Mouse (Mus musculus) midbrain, embryonic 11.5 days (tissue): ENCODE data around the gene Gamt. TPM values are rescaled to one million over a fixed set of nuclear protein-coding genes. Genes with fewer than 3 reads are reported as not detected.
A peak's percentile ranks its signal among the peaks of the same experiment; 100 is the strongest.
"Not testable (repeated sequence)": the region's sequence is repeated elsewhere in the genome, so short reads cannot be mapped to it uniquely, and the experiment has no call there.

Experiments used
- ATAC-seq: fragments of 200-750 bp; cut with Nextera tagmentation; 2 replicates; pipeline ENCODE4 v1.8.0; 2017; ENCODE audit warnings: moderate TSS enrichment, moderate library complexity; ENCODE audit not compliant: low FRiP score
- DNase-seq: peaks from one replicate; pipeline ENCODE4 v3.0.0; 2015; ENCODE audit warnings: low spot score; ENCODE audit errors: missing footprints
- H3K27ac ChIP-seq: fragments of 300-500 bp; sonication (generic); 2 replicates; pipeline ENCODE4 v1.5.1; 2014; ENCODE audit warnings: low read depth, low read length
- H3K27me3 ChIP-seq: fragments of 300-500 bp; sonication (generic); 2 replicates; pipeline ENCODE4 v1.6.1; 2014; ENCODE audit warnings: mild to moderate bottlenecking, low read length, moderate library complexity, mixed read lengths; ENCODE audit not compliant: control insufficient read depth, insufficient read depth
- H3K36me3 ChIP-seq: fragments of 300-500 bp; sonication (generic); 2 replicates; pipeline ENCODE4 v1.6.1; 2014; ENCODE audit warnings: mild to moderate bottlenecking, low read length, moderate library complexity, mixed read lengths; ENCODE audit not compliant: control insufficient read depth, insufficient read depth
- H3K4me1 ChIP-seq: fragments of 300-500 bp; sonication (generic); 2 replicates; pipeline ENCODE4 v1.6.1; 2014; ENCODE audit warnings: low read length; ENCODE audit not compliant: control insufficient read depth, insufficient read depth
- H3K4me2 ChIP-seq: fragments of 300-500 bp; sonication (generic); 2 replicates; pipeline ENCODE4 v1.6.1; 2014; ENCODE audit warnings: mild to moderate bottlenecking, moderate library complexity
- H3K4me3 ChIP-seq: fragments of 300-500 bp; sonication (generic); 2 replicates; pipeline ENCODE4 v1.5.1; 2014; ENCODE audit warnings: low read depth, low read length
- H3K9ac ChIP-seq: fragments of 300-500 bp; sonication (generic); 2 replicates; pipeline ENCODE4 v1.6.1; 2014; ENCODE audit warnings: low read length
- H3K9me3 ChIP-seq: fragments of 300-500 bp; sonication (generic); 2 replicates; pipeline ENCODE4 v1.6.1; 2016; ENCODE audit warnings: low read length; ENCODE audit not compliant: control insufficient read depth
- WGBS: fragments of 180-500 bp; shearing (Covaris S2); extraction: QIAGEN DNeasy Blood & Tissue Kit; methylation state at CpG from one replicate; pipeline ENCODE4 v1.1.7; 2014; 5-methylcytosine and 5-hydroxymethylcytosine counted together
- polyA plus RNA-seq: library from polyadenylated mRNA; unstranded; fragments of >200 nt; fragmentation: Nextera tagmentation; extraction: Ambion mirVana; gene quantifications from 2 replicates; pipeline ENCODE4 v1.2.1, GENCODE M21; 2014

Gene Gamt
- polyA plus RNA-seq, 1 experiment from 2014 or later: 28.9 TPM

- peaks cover 17% of the 10 kb centered on the region for H3K4me1 ChIP-seq
- WGBS: 60% methylated on average over 3 of the region's 3 CpGs
- H3K36me3 ChIP-seq, DNase-seq, H3K9ac ChIP-seq, H3K27ac ChIP-seq, H3K9me3 ChIP-seq, H3K27me3 ChIP-seq: not testable (repeated sequence)
- peak overlapping the region; percentile 58; the same call in 1 of the 2 replicates for H3K4me3 ChIP-seq
- H3K4me2 ChIP-seq: peak overlapping the region; percentile 63; the same call in 1 of the 2 replicates
- ATAC-seq: peak; percentile 2; the same call in 1 of the 2 replicates
Observed at GRCm38 (mm10) chr10:80248437-80248836, 12.4 kb downstream of the Gamt start.

DNA sequence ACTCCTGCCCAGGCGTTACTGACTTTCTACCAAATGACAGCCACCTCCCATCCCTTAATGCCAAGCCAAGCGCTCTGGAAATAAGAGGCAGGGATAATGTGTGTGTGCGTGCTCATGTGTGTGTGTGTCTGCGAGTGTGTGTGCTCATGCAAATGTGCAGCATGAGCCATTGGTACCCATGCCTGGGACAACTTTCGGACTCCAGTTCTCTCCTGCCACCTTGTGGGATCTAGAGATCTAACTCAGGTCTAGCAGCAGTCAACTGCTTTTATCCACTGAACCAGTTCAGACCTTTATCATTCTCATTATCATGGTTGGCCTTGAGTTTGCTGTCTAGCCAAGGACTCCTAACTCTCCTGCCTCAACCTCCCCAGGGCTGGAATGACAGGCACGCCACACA is 13.0 kb downstream of the Gamt start:
- no peak overlapping the region for H3K4me2 ChIP-seq
- no peaks in the 10 kb centered on the region for H3K9me3 ChIP-seq
- no peak overlapping the region for H3K4me3 ChIP-seq
- H3K4me1 ChIP-seq: peaks cover 17% of the 10 kb centered on the region
- ATAC-seq: no peak
- no peak overlapping the region for H3K9ac ChIP-seq
- no peak for DNase-seq
- 55% methylated on average over 6 of the region's 6 CpGs for WGBS
- no peak overlapping the region for H3K27ac ChIP-seq
- H3K27me3 ChIP-seq: no peaks in the 10 kb centered on the region
- peaks cover 11% of the 10 kb centered on the region for H3K36me3 ChIP-seq

- ATAC-seq (peak; percentile 9; the same call in 1 of the 2 replicates), DNase-seq (peak; percentile 99)
- Histone ChIP-seq H3K9me3 (no peaks in the 10 kb centered on the region), H3K27me3 (no peaks in the 10 kb centered on the region), H3K4me2 (no peak overlapping the region), H3K9ac (peak overlapping the region; percentile 43; the same call in 1 of the 2 replicates), H3K4me1 (peaks cover 17% of the 10 kb centered on the region), H3K4me3 (no peak overlapping the region), H3K27ac (peak overlapping the region; percentile 37), H3K36me3 (peaks cover 27% of the 10 kb centered on the region)
- WGBS: 0% methylated on average over 4 of the region's 4 CpGs
Observed at GRCm38 (mm10) chr10:80245600-80245999, 15.2 kb downstream of the Gamt start.

- no peaks in the 10 kb centered on the region for H3K27me3 ChIP-seq
- H3K9ac ChIP-seq: peak overlapping the region; percentile 43; the same call in 1 of the 2 replicates
- DNase-seq: no peak
- H3K27ac ChIP-seq: peak overlapping the region; percentile 37
- H3K4me2 ChIP-seq: no peak overlapping the region
- H3K4me1 ChIP-seq: peaks cover 10% of the 10 kb centered on the region
- no peak overlapping the region for H3K4me3 ChIP-seq
- no peaks in the 10 kb centered on the region for H3K9me3 ChIP-seq
- ATAC-seq: no peak
- WGBS: 30% methylated on average over 5 of the region's 5 CpGs
- peaks cover 33% of the 10 kb centered on the region for H3K36me3 ChIP-seq
Observed at GRCm38 (mm10) chr10:80244791-80245399, 15.9 kb downstream of the Gamt start.

- no peak for ATAC-seq
- Histone ChIP-seq H3K4me1 (peaks cover 8% of the 10 kb centered on the region), H3K27ac (no peak overlapping the region), H3K4me2 (no peak overlapping the region), H3K9ac (peak overlapping the region; percentile 1; the same call in 1 of the 2 replicates), H3K36me3 (peaks cover 46% of the 10 kb centered on the region), H3K27me3 (no peaks in the 10 kb centered on the region), H3K9me3 (no peaks in the 10 kb centered on the region), H3K4me3 (no peak overlapping the region)
- WGBS: 85% methylated on average over 3 of the region's 3 CpGs
- DNase-seq: no peak
Observed at GRCm38 (mm10) chr10:80242607-80243006, 18.2 kb downstream of the Gamt start.

DNA sequence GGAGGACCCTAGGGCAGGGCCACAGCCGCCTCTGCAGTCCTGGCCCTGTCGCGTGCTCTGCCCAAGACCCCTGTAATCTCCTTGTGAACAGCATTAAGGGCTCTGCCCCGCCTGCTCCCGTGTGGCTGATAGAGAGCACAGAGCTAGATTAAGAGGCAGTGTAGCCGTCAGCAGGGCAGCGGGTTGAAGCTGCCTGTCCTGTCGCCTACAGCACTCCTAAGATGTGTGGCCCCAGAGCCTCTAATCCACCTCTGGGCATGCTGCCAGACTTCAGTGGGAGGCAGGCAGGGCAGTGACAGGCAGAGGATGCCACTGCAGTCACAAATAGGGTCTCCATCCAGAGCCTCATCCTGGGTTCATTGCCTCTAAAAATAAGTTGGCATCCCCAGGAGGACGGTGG is 18.7 kb downstream of the Gamt start:
- ATAC-seq: peak; percentile 31; the same call in 1 of the 2 replicates
- no peak overlapping the region for H3K9ac ChIP-seq

GRCm38 (mm10) chr10:80239791-80240190 is 21.0 kb downstream of the Gamt start:
- H3K4me2 ChIP-seq: no peak overlapping the region
- WGBS: 90% methylated on average over 6 of the region's 6 CpGs
- H3K36me3 ChIP-seq: peaks cover 57% of the 10 kb centered on the region
- no peak for ATAC-seq
- no peaks in the 10 kb centered on the region for H3K27me3 ChIP-seq
- no peak overlapping the region for H3K9ac ChIP-seq
- DNase-seq: no peak
- H3K27ac ChIP-seq: 0 out of 2 replicates have a peak overlapping the region, but pooled peaks have one; percentile 0
- no peaks in the 10 kb centered on the region for H3K9me3 ChIP-seq
- no peak overlapping the region for H3K4me3 ChIP-seq
- peaks cover 8% of the 10 kb centered on the region for H3K4me1 ChIP-seq

More for the DNA sequence above, 18.7 kb downstream of the Gamt start:
- no peak overlapping the region for H3K4me3 ChIP-seq
- peaks cover 11% of the 10 kb centered on the region for H3K4me1 ChIP-seq
- H3K9me3 ChIP-seq: no peaks in the 10 kb centered on the region
- no peak for DNase-seq
- H3K36me3 ChIP-seq: peaks cover 47% of the 10 kb centered on the region
- H3K27me3 ChIP-seq: no peaks in the 10 kb centered on the region
- no peak overlapping the region for H3K4me2 ChIP-seq
- WGBS: 49% methylated on average over 9 of the region's 9 CpGs
- H3K27ac ChIP-seq: 0 out of 2 replicates have a peak overlapping the region, but pooled peaks have one; percentile 26

DNA sequence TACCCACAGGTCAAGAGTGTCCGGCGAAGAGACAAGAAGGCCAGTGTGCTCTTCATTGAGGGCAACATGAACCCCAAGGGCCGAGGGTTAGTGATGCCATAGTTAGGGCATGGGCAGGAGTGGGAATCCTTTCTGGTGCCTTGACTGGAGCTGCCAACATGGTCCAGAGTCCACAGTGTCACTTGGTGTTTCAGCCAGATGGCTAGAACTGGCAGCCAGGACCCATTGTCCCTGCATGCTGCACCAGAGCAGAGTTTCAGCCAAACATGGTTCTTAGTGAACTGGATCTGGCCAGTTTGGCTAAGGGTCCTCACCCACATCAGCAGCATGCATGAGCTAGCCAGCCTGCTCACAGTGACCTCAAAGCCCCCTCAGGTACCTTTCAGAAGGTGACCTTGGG is 22.5 kb downstream of the Gamt start:
- Histone ChIP-seq H3K9ac (peak overlapping the region; percentile 38; the same call in 1 of the 2 replicates), H3K4me2 (peak overlapping the region; percentile 32), H3K27ac (no peak overlapping the region), H3K4me1 (peaks cover 7% of the 10 kb centered on the region), H3K4me3 (peak overlapping the region; percentile 9; the same call in 1 of the 2 replicates), H3K27me3 (no peaks in the 10 kb centered on the region), H3K36me3 (peaks cover 59% of the 10 kb centered on the region), H3K9me3 (no peaks in the 10 kb centered on the region)
- ATAC-seq (no peak), DNase-seq (no peak)
- WGBS: 88% methylated on average over 3 of the region's 3 CpGs

DNA sequence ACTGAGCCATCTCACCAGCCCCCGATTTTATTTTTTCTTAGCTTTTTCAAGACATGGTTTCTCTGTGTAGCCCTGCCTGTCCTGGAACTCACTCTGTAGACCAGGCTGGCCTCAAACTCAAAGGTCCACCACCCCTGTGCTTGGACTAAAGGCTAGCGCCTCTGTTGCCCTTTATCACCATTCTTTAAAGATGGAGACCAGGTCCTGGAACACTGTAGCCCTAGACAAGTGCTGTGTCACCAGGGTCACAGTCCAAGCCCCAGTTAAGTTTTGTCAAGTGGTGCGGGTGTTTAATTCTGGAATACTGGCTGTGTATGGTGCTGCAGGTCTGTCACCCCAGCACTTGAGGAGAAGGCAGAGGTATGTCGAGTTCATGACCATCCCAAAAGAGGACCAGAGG is 23.8 kb downstream of the Gamt start:
- Histone ChIP-seq H3K9ac (peak overlapping the region; percentile 38), H3K27me3 (no peaks in the 10 kb centered on the region), H3K4me1 (peaks cover 18% of the 10 kb centered on the region), H3K9me3 (no peaks in the 10 kb centered on the region), H3K27ac (no peak overlapping the region), H3K36me3 (peaks cover 50% of the 10 kb centered on the region), H3K4me3 (no peak overlapping the region), H3K4me2 (peak overlapping the region; percentile 32)
- 86% methylated on average over 4 of the region's 4 CpGs for WGBS
- no peak for DNase-seq
- no peak for ATAC-seq
